Mouse (Mus musculus) heart, postnatal 4 days (tissue): ENCODE measurements around the gene Tfb2m. TPM values are rescaled to one million over a fixed set of nuclear protein-coding genes. Genes with fewer than 3 reads are reported as not detected.

ENCODE experiments used
- DNase-seq: peaks from one replicate; pipeline ENCODE4 v3.0.0; 2021
- total RNA-seq, 2 experiments: library from RNA; stranded (reverse); gene quantifications; 2 replicates each; pipeline ENCODE4 v1.2.3; 2021

Tfb2m gene
- total RNA-seq, 2 experiments from 2014 or later = 23.0 to 25.1 TPM

DNA sequence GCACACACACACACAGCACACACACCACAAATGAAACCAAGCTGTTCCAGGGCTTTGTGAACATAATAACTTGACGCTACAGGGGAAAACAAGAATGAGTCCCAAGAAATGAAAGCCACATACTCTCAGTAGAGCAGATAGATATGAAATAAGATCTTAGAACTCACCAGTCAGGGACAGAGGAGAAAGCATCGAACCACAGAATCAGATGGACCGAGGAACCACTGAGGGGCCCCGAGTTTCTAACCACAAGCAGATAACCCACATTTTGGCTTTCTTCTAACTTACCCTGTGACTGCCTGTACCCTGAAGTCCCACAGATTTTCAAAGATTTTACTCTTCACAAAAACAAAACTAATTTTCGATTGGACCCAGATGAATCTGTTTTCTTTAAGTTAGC lies 53.2 kb downstream of the Tfb2m start:
- no peak for DNase-seq

DNA sequence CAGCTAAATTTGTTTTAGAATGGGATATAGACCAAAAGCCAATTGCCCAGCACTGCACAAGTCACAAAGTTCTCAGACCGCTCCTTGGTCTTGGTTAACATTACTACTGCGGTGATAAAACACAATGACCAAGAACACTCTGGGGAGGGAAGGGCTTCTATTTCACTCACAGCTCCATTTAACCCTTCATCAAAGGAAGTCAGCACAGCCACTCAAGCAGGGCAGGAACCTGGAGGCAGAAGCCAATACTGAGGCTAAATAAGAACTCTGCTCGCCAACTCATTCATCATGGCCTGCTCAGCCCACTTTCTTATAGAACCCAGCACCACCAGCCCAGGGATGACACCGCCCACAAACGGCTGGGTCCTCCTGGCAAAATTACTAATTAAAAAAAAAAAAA lies 57.5 kb downstream of the Tfb2m start:
- DNase-seq = no peak

DNA sequence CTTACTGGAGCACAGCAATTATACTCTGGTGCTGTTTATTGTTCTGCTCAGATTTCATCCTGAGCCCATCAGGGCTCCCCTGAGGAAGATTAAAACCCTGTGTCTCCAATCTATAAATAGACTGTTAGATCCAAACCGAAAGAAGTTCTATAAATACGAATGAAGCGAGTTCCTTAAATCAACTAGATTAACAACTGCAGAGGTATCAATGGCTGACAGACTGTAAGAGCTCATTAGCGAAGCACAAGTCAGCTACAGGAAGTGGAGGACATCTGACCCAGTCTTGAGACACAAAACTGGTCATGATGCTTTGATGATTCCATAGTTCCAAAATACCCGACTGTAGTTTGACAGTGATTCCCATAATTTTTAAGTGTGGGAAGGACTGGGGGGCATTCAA lies 58.1 kb downstream of the Tfb2m start:
- no peak for DNase-seq

DNA sequence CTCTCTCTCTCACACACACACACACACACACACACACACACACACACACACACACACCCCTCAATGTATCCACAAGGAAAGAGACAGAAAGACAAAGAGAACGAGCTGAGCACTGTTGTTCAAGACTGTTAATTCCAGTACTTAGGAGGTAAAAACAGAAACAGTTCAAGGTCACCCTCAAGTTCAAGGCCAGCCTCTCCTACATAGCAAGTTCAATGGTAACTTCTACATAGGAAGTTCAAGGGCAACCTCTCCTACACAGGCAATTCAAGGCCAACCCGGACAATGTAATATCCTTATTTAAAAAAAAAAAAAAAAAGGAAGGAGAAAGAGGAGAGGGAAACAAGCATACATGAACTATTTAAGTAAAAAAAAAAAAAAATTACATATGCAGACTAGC lies 58.8 kb downstream of the Tfb2m start:
- no peak for DNase-seq

DNA sequence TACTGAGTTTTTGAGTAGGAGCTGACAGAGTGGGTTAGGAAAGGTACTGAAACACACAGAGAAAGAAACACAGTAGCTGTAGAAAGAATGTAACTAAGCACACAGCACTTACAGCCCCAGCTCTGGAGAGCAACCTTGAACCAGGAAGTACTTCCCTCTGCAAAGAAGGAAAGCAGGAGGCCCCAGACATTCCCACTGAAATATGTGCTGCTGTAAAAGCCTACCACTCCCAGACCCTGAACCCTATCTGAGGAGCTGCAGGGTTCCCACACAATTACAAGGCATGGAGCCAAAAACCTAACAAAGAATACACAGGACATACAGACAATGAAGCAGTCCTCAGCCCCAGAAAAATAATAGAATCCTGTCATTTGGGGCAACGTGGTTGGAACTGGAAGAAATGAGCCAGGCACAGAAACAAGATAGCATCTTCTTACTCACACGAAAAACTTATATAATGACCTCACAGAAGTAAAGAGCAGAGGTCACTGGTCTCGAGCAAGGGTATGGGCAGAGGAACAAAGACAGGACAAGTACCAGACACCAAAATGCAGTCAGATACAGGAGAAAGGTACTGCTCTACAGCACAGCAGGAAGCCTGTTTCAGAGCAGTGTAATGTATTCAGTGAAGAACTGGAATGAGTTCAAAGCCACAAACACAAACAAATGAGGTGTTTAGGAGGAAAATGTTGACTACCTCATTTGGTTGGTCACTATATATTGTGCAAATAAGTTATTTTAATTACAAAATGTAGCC lies 60.1 kb downstream of the Tfb2m start:
- DNase-seq = no peak

DNA sequence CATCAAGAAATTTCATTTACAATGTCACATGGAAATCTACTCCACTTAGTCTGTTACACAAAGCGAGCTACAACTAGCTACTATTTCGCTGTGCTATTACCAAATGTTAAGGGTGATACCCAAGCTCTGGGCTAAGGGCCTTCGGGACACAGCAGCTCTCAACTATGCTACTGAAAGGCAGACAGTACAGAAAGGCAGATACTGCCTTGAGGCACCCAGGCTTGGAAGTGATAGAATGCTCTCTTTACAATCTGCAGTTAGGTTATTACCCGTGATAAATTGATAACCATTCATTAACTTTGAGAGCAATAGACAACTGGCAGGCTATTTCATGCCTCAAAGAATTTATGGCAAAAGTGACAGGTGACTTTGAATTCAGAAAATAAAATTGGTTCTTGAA lies 65.2 kb downstream of the Tfb2m start:
- DNase-seq = no peak

Other genes with a start within 250 kb of the Tfb2m start
- gene Smyd3, start 28.2 kb downstream of the Tfb2m start, total RNA-seq = 1 to 10 TPM; 8.0 to 8.4 TPM
- gene Cnst, start 103 bp upstream of the Tfb2m start, total RNA-seq = 10 to 100 TPM; 31.6 to 31.8 TPM
- gene Sccpdh, start 121.9 kb upstream of the Tfb2m start, total RNA-seq = 10 to 100 TPM; 65.1 to 70.9 TPM
- under 1 TPM; 0.12 to 0.14 TPM for gene Kif28, start 199.0 kb upstream of the Tfb2m start, total RNA-seq